Mouse (Mus musculus) CD4-positive, CD25-positive, alpha-beta regulatory T cell, adult 2 months (primary cell): ENCODE data around the gene Tmem40.
A peak's percentile ranks its signal among the peaks of the same experiment; 100 is the strongest.

Experiments
- DNase-seq: peaks from one replicate; pipeline ENCODE4 v3.0.0-alpha.2; 2012; ENCODE audit warnings: low read depth, low spot score

Gene Tmem40

DNA sequence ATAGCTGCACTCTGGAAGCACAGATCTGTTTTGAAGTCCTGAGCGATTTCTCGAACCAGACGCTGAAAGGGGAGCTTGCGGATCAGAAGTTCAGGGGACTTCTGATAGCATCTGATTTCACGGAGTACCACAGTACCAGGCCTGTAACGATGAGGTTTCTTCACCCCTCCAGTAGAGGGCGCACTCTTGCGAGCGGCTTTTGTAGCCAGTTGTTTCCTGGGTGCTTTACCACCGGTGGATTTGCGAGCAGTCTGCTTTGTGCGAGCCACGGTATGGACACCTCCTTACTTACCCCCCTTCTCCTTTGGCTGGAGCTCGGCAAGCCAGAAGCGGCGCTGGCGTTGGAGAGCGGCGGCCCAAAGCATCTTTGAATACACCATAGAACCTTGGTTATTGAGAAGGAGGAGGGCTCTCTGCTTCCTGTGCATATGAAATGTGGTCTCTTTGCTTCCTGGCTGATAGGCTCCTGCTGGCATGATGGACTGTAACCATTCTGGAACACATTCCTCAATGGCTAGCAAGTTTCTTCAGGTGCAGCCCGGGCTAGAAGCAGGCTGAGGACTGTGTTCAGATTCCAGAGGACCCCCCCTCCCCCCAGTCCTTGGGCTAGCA lies 8.0 kb upstream of the Tmem40 start:
- no peak for DNase-seq

DNA sequence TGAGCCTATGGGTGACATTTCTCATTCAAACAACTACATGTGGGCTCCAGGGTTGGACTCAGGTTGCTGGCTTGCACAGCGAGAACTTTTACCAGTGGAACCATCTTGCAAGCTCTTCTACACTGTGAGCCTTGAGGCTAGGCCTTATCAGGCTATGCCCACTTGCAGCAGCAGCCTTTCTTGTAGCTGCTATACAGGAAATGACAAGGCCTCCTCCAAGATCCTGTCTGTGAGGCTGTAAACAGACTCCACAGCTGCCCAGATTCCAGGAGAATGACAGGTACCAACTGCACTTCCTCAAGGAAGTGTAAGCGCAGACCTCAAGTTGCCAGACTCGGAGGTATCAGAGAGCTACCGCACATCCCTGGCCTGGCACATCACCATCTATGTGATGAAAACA lies 6.0 kb upstream of the Tmem40 start:
- no peak for DNase-seq

DNA sequence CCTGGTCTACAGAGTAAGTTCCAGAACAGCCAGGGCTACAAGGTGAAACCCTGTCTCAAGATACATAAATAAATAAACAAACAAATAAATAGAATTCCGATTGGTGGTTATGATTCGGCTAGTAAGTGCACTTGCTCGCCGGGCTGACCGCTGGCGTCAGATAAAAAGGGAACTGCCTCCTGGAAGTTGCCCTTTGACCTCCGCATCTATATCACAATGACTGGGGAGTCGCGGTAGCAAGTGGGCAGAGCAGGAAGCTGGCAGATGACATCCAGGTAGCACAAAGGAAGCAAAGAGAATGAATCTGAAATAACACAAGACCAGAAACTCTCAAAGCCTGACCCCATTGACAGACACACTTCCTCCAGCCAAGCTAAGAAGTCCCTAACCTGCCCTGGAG lies 5.1 kb upstream of the Tmem40 start:
- no peak for DNase-seq

DNA sequence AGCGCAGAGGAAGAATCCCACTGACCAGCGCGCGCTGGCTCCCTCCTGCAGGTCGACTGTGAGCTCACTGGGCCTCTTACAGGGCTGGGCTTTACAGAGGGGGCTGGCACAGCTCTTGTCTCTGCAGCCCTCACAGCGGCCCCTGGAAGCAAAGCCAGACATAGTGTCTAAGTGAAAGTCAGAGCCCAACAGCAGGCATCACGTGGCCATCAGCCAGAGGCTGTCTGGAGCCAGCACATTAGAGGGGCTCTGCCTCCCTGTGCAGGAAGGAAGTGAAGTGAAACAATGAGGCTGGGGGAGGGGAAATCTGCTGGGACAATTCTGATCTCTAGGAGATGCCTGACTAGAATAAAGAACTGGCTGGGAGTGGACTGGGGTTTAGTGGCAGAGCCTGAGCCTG lies 2.0 kb upstream of the Tmem40 start:
- DNase-seq: peak; percentile 37

DNA sequence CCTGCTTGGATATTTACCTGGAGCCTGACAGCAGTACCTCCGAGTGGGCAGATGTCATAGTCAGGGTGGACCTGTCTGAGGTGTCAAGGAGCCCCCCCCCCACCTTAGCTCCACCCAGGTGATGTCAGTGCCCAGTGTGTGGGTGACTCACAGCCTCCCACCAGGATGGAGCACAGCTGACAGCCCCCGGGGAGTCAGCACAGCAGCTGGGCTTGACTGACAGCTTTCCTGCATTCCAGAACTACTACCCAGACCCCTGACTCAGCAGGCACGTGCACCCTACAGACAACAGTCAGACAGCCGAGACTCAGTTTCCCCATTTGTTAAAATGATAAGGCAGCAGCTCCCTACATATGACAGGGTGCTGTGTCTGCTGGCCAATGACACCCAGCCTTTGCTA lies 1.2 kb downstream of the Tmem40 start:
- DNase-seq: no peak

DNA sequence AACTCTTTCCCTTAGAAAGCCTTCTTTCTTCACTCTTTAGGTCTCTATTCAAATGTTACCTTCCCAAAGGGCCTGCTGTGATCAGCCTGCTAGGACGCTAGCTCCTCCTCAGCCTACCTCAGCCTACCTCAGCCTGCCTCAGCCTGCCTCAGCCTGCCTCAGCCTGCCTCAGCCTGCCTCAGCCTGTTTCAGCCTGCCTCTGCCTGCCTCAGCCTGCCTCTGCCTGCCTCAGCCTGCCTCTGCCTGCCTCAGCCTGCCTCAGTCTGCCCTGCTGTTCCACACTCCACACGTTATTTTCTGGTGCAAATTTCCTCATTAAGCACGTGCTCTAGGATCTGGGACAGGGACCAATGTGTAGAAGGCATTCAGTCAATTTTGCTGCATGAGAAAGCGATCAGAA lies 2.1 kb downstream of the Tmem40 start:
- DNase-seq: no peak

DNA sequence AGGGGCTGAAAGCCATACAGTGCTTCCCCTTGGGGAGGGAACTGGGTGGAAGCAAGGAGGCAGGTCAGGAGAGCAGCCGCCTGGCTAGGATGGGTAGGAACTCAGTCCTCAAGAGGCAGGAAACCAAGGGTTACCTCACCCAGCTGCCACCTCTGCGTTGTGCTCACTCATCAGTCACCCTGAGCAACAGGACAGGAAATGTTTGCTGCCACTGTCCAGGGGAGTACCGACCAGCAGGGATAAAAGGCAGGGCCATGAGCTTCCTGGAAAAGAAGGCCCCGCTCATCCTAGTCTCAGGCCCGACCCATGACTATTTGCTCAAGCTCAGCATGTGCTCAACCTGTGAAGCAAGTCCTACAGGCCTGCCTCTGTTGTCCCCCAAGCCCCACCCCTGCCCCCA lies 2.7 kb downstream of the Tmem40 start:
- no peak for DNase-seq

DNA sequence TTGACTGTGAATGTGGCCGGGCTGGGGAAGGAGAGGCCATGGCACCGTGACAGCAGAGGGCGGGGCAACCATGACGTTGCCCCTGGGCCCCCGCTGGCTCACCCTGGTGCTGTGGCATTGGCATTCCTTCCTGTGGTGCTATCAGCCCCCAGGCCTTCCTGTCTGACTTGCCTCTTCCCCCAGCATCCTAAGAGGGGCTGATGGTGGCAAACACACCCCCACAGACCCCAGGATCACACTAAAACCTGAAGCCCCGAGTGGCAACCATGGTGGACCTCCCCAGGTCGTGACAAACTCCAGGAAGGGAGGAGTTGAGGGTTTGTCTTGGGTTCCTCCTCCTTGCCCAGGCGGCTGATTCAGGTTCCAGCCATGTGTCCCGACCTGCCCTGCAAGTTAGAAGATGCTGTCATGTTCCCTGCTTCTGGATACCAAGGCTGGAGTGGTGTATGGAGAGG lies 3.2 kb downstream of the Tmem40 start:
- DNase-seq: peak; percentile 26

DNA sequence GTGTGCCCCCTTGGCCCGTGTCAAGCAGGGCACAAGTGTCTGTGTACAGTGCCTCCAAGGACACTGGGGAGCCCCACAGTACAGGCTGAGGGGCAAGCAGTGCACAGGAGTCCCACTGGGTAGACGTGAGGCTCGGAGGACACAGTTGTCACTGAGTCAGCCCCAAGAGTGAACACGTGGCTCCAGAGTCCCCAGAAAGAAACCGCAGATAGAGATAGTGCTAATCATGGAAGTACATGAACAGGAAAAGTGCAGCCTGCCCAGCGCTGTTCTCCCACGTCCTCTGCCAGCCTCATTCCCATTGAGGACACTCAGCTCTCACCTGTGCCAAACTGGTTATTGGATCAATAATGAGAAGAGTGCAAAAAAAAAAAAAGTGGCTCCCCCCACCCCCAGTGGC lies 6.7 kb downstream of the Tmem40 start:
- no peak for DNase-seq

DNA sequence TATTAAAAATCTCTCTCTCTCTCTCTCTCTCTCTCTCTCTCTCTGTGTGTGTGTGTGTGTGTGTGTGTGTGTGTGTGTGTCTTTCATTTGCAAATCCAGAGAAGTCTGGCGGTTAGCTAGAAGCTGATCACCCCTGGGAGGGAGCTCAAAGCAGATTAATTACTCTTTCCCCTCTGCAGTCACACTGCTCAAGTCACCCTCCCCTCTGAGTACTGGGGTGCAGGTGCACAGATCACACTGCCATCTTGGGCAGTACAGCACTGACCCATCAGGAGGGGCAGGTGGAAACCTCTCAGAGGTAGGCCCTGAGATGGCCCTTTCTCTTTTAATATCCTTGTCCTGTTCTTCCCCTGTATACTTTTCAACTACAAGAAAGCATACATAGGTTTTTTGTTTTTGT lies 15.9 kb downstream of the Tmem40 start:
- DNase-seq: no peak

DNA sequence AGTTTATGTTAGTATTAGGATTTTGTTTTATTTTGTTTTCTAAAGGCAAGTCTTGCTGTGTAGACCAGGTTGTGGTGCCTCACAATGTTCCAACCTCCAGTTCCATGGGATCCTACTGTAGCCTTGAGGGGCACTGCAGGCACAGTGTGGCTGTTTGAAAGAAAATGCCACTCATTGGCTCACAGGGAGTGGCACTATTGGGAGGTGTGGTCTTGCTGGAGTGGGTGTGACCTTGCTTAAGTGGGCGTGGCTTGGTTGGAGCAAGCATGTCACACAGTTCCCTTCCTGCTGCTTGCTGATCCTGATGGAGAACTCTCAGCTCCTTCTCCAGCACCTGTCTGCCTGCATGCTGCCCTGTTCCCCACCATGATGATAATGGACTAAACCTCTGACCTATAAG lies 18.6 kb downstream of the Tmem40 start:
- DNase-seq: peak; percentile 24

DNA sequence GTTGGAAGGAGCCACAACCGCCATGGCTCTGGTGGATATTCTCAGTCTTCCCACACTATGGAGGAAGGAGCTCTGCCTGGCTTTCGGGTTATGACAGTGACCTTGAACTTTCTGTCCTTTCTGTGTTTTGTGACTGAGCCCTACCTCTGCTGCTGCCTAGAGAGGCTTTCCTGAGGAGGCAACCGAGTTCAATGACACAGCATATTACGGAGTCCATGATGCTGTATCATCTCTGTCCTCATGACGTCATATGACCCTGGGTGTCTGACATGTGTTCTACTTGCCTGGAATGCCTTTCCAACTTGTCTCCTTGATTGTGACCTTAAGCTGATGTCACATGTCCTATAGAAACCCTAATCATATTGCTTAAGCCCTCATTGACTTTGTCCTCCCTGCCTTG lies 23.2 kb downstream of the Tmem40 start:
- DNase-seq: no peak

DNA sequence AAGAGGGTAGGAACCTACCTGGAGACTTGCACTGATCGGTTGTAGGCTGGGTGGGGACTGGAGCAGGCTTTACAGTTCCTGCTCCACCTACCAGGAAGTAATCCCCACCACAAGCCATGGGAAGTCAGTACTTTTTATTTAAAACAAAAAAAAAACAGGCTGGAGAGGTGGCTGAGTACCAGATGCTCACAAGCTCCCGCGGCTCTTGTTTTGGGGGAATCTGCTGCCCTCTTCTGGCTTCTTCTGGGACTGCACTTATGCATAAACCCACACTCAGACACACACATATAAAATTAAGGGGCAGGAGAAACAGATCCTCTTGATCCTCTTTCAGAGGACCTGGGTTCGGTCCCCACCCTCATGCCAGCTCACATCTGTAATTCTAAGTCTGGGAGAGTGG lies 27.3 kb downstream of the Tmem40 start:
- peak; percentile 57 for DNase-seq

DNA sequence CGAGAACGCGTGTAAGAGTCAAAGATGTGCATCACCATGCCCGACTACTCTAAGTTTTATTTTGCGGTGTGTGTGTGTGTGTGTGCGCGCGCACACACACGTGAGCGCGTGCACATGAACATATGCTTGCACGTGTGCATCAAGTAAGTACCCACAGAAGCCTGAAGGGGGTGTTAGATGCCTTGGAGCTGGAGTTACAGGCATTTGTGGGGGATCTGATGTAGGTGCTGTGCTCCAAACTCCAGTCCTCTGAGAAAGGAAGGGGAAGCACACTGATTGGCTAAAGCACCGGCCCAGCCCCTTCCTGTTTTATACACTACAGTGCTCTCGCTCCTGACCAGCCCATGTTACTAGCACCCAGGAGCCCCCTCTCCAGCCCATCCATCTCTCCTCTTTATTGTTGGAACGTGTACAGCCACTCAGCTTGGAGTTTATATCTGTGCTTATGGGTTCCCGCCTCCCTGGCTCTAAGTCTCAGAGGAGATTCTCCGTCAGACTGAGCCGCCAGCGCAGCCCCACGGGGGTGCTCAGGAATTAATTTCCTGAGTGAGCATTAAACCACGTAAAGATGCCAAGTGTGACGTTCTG lies 29.8 kb downstream of the Tmem40 start:
- DNase-seq: no peak

DNA sequence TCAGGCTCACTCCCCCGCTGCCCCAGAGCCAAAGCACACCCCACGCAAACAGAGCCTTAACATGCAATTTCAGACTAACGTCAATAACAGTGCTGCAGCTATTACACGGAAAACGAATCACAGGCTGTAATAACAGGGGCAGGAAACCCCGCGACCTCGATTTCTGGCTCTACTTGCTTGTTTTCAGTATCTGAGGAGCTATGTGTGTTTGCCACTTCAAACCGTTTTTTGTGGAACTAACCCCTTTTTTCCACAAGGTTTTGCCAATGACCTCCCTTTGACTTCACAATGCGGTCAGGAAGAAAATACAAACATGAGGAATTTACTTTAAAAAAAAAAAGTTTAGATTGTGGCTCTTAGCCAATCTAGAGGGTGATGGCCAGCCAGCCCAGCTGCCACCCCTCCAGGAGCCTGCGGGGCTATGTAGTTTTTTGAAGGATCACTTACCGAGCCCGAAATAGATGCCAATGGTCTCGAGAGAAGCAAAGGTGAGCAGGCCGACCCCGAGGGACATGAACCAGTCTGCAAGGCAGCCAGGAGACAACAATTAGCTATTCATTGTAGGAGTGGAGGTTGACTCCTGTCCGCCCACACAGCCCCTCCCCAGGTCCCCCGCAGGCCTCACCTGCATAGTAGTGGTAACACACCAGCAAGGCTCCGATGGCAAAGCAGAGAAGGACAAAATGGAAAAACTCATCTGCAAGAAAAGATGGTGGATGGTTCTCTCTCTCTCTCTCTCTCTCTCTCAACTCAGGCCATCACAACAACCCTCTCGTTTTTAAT lies 31.5 kb downstream of the Tmem40 start:
- DNase-seq: no peak

DNA sequence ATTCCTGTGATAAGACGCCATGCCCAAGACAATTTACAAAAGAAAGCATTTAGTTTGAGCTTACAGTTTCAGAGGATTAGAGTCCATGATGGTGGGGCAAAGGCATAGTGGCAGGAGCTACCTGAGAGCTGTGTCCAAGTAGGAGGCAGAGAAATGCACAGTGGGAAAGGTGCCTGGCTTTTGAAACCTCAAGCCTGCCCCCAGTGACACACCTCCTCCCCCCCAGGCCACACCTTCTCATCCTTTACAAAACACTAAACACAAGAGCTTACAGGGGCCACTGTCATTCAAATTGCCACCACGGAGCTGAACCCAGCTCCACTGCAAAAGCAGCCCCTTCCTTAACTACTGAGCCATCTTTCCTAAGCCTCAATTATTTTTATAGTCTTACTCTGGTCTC lies 34.6 kb downstream of the Tmem40 start:
- no peak for DNase-seq

DNA sequence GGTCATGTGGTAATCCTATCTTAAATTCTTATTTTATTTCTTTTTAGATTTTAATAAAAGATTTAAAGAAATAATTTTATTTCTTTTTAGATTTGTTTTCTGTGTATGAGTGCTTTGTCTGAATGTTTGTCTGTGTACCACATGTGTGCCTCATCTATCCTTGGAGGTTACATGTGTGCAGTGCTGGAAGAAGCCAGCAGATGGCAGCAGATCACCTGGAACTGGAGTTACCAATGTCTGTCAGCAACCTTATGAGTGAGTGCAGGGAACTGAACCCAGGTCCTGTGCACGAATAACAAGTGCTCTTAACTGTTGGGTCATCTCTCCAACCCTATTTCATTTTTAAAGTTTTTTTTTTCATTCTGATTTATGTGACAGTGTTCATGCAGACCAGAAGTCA lies 35.1 kb downstream of the Tmem40 start:
- peak; percentile 80 for DNase-seq

DNA sequence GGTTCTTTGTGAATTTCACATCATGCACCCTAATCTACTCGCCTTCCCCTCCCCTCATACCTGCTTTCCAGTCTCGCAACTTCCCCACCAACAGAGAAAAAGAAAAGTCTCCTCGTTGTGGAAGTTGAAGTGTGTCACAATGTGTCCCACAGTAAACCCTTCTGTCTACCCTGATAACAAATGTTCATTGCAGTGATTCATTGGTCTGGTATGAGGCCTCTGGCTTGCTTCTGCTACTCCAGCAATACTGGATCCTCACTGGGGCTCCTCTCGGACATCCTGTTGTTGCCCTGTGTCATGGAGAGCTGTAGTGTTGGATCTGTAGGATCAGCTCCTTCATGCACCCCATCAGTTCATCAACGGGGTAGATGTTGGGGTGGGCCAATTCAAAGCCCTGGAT lies 40.0 kb downstream of the Tmem40 start:
- DNase-seq: no peak

DNA sequence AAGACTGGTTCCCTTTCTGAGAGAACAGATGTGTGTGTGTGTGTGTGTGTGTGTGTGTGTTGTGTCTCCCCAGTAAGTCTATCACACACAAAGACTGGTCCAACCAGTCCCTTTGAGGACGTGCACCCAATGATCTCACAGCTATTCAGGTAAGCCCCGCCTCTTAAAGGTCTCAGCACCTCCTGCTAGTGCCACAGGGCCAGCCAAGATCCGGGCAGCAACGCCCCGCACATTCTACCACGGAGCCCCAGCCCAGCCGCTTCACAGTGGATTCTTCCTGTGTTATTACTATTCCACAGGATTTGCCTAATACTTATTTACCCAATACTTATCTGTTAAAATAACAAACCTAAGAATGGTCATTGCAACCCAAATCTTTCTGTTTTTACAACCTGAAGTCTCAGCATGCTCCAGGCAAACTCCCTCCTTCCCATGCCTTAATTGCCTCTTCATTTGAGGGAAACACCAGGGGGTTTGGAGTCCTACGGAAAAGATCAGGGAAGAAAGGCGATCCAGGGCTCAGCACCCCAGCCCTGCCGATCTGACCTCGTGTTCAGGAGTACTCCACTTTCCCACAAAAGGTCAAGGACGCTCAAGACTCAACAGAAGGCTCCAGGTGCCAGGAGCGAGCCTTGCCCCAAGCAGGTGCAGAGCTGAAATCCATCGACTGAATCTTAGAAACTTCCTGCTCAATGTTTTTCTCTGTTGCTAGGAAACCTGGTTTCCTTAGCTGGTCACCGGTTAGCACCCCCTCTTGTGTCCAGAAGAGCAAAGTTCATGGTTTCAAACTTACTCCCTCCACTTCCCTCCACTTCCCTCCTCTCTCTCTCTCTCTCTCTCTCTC lies 44.3 kb downstream of the Tmem40 start:
- peak; percentile 81 for DNase-seq

DNA sequence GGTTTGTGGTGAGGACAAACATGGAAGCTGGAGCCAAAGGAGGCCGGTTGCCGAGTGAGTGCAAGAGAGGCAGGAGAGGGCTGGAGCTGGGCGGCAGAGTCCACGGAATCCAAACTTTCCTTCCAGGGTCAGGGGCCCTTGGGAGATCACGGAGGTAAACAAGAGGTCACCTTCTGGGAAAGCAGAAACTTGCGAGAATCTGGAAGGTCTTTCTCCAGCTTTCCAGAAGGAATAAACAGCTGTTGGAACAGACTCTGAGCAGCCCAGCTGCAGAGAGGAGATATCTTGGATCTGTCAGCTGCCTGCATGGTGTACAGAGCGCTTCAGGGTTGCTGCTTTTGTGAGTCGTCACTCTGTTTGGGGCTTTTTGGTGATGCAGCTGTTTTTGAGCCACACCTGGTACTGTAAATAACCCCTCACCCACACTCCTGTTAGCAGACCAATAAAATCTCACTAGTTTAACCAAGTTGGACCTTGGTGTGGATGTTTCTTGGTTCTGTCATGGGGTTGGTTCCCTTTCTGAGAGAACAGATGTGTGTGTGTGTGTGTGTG lies 45.0 kb downstream of the Tmem40 start:
- DNase-seq: peak; percentile 57

DNA sequence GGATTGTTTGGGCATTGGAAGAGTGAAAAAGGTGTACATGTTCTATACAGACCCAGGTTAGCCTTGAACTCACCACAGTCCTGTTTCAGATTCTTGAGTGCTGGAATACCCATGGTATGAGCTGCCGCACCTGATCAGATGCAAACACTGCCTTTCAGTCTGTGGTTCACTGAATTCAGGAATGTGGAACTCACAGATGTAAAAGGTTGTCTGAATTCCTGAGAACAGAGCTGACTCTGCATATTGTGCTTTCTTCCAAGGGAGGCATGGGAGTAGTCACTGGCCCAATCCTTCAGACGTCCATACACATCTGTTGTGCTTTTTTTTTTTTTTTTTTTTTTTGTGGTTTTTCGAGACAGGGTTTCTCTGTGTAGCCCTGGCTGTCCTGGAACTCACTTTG lies 50.9 kb downstream of the Tmem40 start:
- no peak for DNase-seq

DNA sequence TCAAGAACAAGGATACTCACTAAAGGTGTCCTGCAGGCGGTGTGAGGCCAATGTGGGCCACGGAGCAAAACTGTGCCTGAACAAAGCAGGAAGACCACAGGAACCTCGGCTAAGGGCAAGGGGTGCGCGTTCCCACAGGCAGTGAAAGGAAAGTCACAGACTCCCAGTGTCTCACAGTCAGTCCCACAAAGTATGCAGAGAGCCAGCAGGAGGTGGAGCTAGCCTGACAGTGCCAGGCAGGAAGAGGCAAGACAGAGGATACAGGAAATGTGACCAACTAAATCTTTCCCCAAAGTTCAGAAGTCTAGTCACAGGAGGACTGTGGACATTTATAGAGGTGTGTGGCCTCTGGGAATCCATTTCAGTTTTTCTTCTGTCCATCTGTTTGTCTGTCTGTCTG lies 59.3 kb downstream of the Tmem40 start:
- DNase-seq: no peak
